ENCODE assay signal across 31 mouse cellular contexts in the genomic region with DNA sequence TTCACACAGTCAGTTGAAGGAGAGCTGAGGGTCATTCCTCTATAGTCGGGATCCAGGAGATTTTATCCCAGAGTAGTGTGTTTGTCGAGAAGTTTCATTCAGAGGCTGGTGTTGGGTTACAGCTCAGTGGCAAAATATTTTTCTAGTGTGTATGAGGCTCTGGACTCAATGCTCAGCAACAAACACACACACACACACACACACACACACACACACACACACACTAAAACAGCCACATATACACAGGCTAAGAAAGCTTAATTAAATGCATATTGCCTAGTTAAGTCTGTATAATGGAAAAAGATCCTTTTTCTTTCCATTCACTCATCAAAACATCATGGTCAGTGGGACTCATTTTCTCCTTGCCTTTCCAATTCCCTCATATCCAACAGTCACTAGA.
"Had no signal": no experiment of that assay in that cellular context is flagged by ENCODE, and none has a peak within 500 bp of the region (broad histone marks: within the 10 kb centered on the region; RNA-seq: fewer than 3 reads in every experiment).

No protein-coding gene starts in this region.

- H3K27me3 ChIP-seq: limb, embryonic 12.5 days; limb, embryonic 13.5 days; limb, embryonic 15.5 days; liver, embryonic 12.5 days; liver, embryonic 13.5 days; liver, embryonic 15.5 days; lung, embryonic 15.5 days; megakaryocyte, embryonic 14.5 days; midbrain, embryonic 12.5 days; midbrain, embryonic 13.5 days; midbrain, embryonic 15.5 days had no signal

- ATAC-seq: liver, embryonic 12.5 days; liver, postnatal 0 days; lung, postnatal 0 days; midbrain, embryonic 13.5 days; midbrain, embryonic 15.5 days; midbrain, embryonic 16.5 days had no signal

- H3K4me2 ChIP-seq: limb, embryonic 12.5 days; limb, embryonic 13.5 days; limb, embryonic 15.5 days; liver, embryonic 11.5 days; liver, embryonic 12.5 days; liver, embryonic 13.5 days; liver, embryonic 15.5 days; lung, embryonic 14.5 days; lung, embryonic 15.5 days; midbrain, embryonic 11.5 days; midbrain, embryonic 12.5 days; midbrain, embryonic 13.5 days; midbrain, embryonic 15.5 days had no signal

- H3K27ac ChIP-seq: limb, embryonic 10.5 days; limb, embryonic 12.5 days; limb, embryonic 13.5 days; limb, embryonic 15.5 days; liver, embryonic 12.5 days; liver, embryonic 13.5 days; liver, embryonic 14.5 days; liver, embryonic 15.5 days; lung, embryonic 15.5 days; macrophage; midbrain, embryonic 10.5 days; midbrain, embryonic 12.5 days; midbrain, embryonic 13.5 days; midbrain, embryonic 15.5 days had no signal

- H3K9ac ChIP-seq: limb, embryonic 12.5 days; limb, embryonic 13.5 days; limb, embryonic 15.5 days; liver, embryonic 12.5 days; liver, embryonic 13.5 days; liver, embryonic 14.5 days; liver, embryonic 15.5 days; liver, postnatal 0 days; lung, embryonic 14.5 days; lung, embryonic 15.5 days; midbrain, embryonic 12.5 days; midbrain, embryonic 13.5 days; midbrain, embryonic 15.5 days had no signal

- H3K4me3 ChIP-seq: limb, embryonic 10.5 days; limb, embryonic 12.5 days; limb, embryonic 13.5 days; limb, embryonic 15.5 days; liver, embryonic 12.5 days; liver, embryonic 13.5 days; liver, embryonic 15.5 days; lung, embryonic 15.5 days; megakaryocyte, embryonic 14.5 days; midbrain, embryonic 10.5 days; midbrain, embryonic 12.5 days; midbrain, embryonic 13.5 days; midbrain, embryonic 15.5 days; myocyte had no signal

- H3K36me3 ChIP-seq: limb, embryonic 10.5 days; limb, embryonic 12.5 days; limb, embryonic 13.5 days; limb, embryonic 15.5 days; liver, embryonic 12.5 days; liver, embryonic 13.5 days; liver, embryonic 15.5 days; lung, embryonic 15.5 days; midbrain, embryonic 10.5 days; midbrain, embryonic 12.5 days; midbrain, embryonic 13.5 days; midbrain, embryonic 15.5 days had no signal

- DNase-seq: left cerebral cortex, postnatal 4 days; liver; liver, embryonic 13.5 days; liver, postnatal 0 days; lung, adult 18-20 months; lung, adult 2 months; lung, embryonic 14.5 days; lung, postnatal 10 days; lung, postnatal 14 days; lung, postnatal 36 days; lung, postnatal 4 days; midbrain, embryonic 14.5 days had no signal

- H3K4me1 ChIP-seq: limb, embryonic 10.5 days; limb, embryonic 12.5 days; limb, embryonic 13.5 days; limb, embryonic 15.5 days; liver, embryonic 12.5 days; liver, embryonic 13.5 days; liver, embryonic 15.5 days; lung, embryonic 15.5 days; megakaryocyte, embryonic 14.5 days; midbrain, embryonic 10.5 days; midbrain, embryonic 12.5 days; midbrain, embryonic 13.5 days; midbrain, embryonic 15.5 days had no signal

- H3K9me3 ChIP-seq: limb, embryonic 10.5 days; limb, embryonic 12.5 days; limb, embryonic 13.5 days; limb, embryonic 15.5 days; liver, embryonic 12.5 days; liver, embryonic 13.5 days; liver, embryonic 15.5 days; lung, embryonic 15.5 days; midbrain, embryonic 10.5 days; midbrain, embryonic 12.5 days; midbrain, embryonic 13.5 days; midbrain, embryonic 15.5 days had no signal
